Mouse (Mus musculus): ENCODE results near the gene Pde4dip. TPM values are rescaled to one million over a fixed set of nuclear protein-coding genes. Genes with fewer than 3 reads are reported as not detected.
A peak's percentile ranks its signal among the peaks of the same experiment; 100 is the strongest.

Gene Pde4dip
- total RNA-seq, 2 experiments from 2014 or later: 221 to 232 TPM

DNA sequence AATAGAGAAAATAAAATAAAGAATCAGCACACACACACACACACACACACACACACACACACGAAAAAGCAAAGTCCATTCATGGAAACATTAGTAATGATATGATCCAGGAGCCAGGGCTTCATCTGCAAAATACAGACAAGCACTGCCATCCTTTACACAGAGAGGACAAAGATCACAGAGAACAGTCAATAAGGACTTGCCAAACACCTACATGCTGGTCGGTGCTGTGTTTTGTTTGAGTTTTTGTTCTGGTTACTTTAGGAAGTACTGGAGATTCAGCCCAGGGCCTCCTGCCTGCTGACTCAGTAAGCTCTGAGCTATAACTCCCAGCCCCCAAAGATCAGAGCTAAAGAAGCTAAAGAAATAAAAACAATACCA, 43.7 kb downstream of the Pde4dip start:
- DNase-seq (ENCODE audit: low spot score in 2 of 2): no peak

DNA sequence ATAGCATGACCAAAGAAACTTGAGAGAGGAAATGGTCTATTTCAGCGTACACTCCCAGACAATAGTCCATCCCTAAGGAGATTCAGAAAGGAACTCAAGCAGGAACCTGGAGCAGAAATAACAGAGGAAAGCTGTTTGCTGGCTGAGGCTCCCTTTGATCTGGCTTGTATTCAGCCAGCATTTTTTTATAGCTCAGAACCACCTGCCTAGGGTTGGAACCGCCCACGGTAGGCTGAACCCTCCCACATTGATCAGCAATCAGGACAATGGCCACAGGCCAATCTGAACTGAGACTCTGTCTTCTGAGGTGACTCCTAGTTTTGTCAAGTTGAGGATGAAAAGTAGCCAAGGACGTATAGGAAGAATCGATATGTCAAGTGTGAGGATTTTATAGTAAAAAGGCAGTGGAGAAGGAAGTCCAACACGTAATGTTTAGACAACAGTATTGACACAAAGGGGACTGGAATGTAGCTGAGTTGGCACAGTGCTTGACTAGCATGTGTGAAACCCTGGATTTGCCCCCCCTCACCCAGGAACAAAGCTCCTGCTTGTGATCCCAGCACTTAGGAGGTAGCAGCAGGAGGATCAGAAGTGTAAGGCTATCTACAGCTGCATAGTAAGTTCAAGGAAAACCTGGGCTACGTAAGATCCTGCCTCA, 44.2 kb downstream of the Pde4dip start:
- no peak for DNase-seq (ENCODE audit: low spot score in 2 of 2)

DNA sequence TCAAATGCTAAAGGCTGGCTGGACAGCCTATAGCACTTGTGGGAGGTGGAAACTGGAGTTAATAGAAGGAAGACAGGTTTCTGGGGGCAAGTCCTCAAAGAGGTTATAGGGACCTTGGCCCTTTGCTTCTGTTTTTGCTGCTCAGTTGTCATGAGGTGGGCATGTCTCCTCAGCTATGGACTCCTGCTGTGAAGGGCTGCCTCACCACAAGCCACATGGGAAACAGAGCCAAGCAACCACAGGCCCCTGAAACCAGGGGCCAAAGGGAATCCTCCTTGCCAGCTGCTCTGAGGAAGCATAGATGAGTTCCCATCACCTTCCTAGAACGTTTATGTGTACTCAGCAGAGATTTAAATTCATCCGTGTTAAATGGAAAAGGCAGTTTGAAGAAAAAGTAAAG, 45.9 kb downstream of the Pde4dip start:
- no peak for DNase-seq (ENCODE audit: low spot score in 2 of 2)

DNA sequence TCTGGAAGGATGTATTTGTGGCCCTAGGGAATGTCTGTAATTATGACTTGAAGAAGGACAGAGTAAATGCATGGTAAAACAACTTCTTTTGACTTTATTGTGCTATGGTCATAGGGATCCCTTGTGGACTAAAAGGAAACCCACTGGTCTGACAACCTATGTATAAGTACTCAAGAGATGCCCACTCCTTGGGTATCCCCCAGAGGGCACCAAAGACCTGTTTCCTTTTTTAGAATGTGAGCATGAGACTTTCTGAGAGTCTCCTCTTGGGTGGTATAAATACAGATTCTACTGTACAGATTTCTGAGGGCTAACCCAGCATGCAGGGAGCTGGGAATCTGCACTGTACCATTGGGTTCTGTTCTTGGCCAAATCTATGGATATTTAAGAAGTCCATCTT, 48.1 kb downstream of the Pde4dip start:
- no peak for DNase-seq (ENCODE audit: low spot score in 2 of 2)

DNA sequence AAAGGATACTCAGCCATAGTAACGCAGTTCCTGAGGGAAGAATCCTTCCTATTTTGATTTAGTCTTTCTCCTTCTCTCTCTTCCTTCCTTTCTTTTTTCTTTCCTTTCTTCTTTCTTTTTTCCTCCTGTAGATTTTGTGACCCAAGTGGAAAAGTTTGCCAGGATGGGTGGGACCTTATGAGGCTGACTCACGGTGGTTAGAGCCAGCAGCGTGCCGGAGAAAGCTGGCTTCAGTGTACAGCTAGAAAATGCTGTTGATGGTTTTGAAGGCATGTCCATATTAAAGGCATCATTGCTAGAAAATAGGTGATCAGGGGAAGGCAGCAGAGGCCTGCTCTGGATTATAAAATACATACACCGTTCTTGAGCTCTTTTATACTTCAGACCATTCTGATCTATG, 52.6 kb downstream of the Pde4dip start:
- DNase-seq (ENCODE audit: low spot score in 2 of 2): no peak

DNA sequence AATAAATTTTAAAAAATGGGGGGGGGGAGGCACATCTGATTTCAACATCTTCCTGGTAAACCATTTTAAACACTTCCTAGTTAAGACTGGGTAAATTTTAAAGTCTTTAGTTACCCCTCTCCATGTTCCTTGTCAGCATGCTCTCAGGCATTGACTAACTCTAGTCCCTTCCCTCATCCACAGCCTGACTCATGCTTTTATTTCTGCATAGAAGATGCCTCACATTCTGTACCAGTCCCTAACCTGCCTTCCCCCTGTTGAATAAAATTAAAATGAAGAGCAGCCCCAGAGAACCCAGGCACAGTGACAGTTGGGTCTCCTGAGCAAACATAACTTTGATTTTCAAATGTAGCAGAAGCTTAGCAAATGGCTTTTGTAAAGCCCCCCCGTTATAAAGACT, 53.9 kb downstream of the Pde4dip start:
- DNase-seq (ENCODE audit: low spot score in 2 of 2): no peak

DNA sequence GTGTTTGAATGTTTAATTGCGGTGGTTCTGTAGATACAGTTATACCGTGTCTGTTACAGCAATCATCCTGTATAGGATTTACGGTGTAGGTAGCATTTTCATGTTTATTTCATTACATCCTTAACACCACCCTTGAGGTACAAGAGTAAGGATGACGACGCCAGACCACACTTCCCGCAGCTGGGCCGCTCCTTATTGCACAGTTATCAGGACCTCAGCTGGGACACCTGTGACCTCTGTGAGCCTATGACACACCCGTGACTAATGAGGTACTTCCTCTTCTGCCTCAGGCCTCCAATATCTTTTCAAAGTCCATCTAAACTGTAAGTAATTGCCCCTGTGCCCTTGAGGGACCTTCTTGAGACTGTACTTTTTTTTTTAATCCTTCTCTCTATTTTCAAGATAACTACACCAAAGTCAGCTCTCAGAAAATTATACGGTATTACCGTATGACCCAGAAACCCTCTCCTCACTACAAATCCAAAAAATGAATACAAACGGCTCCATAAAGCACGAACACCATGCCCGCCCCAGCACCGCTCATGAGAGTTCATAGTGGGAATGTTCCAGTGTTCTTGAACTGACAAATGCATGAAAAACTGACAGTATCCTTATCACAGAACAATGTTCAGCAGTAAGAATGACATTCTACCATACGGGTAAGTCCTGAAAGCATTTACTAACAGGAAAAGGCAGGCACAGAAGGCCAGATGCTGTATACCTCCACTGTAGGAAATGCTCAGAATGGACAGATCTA, 56.8 kb downstream of the Pde4dip start:
- no peak for DNase-seq (ENCODE audit: low spot score in 2 of 2)

DNA sequence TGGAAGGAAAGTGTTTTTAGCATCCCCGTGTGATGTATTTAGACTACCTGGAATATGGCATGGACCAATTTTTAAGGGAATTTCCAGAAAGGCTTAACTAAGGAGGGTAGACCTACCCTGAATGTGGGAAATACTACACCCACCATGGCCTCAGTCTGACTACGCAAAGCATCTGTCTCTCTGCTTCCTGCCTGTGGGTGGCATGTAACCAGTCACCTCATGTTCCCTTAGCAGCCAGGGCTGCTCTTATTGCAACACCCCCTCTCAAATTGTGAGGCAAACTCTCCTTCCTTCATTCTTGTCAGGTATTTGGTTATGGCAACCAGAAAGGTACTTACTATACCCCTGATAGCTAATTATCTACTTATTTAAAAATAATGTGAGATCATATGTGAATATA, 57.9 kb downstream of the Pde4dip start:
- DNase-seq (ENCODE audit: low spot score in 2 of 2): no peak

DNA sequence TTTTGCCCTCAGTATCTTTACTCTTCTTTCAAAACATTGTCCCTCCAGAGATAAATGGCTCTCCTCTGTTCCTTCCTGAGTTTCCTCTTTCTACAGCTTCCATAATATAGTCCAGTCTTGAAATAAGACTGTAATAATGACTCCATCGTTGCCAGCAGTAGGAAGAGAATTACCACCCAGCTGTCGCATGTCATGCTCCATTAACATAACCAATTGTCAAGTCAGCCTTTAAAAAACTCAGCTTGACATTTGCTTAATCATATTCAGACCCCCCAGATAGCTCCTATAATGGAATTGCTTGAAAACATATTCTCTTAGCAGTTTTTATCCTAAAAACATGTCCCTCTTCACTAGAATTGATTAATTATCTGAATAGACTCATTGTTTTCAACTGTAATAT, 58.4 kb downstream of the Pde4dip start:
- DNase-seq (ENCODE audit: low spot score in 2 of 2): no peak

DNA sequence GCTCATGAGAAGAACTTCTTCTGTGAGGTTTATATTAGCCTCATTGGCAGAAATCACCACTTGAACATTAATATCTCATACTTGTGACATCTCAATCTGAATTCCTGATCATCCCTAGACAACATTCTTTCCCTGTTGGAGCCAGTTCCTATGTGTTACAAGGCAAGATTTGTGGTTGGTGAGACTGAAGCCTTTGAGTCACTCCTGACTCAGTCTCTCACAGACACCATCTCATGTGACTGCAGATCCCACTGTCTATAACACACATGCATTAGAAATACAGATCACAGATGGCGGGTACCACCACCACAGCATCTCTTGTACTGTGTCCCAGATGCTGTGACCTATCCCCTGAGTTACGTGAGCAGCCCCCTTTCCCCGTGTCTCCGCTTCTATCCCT, 60.2 kb downstream of the Pde4dip start:
- no peak for DNase-seq (ENCODE audit: low spot score in 2 of 2)

DNA sequence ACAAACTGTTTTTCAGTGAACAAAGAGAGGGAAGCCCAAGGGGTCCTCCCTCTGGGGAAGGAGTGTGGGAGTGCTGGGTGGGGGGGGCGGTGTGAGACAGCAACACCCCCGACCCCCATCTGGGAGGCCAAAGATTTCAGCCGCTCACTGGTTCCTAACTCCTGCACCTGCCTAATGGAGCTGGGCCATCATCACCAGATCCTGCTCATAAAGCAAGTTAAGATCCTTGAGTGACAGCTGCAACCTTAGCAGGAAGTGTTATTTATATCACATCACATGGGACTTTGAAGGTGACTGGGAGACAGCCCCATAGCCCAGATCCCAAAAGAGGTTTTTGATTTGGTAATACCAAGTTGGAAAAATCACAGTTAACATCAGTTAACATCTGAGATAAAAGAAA, 63.3 kb downstream of the Pde4dip start:
- DNase-seq (ENCODE audit: low spot score in 2 of 2): no peak

DNA sequence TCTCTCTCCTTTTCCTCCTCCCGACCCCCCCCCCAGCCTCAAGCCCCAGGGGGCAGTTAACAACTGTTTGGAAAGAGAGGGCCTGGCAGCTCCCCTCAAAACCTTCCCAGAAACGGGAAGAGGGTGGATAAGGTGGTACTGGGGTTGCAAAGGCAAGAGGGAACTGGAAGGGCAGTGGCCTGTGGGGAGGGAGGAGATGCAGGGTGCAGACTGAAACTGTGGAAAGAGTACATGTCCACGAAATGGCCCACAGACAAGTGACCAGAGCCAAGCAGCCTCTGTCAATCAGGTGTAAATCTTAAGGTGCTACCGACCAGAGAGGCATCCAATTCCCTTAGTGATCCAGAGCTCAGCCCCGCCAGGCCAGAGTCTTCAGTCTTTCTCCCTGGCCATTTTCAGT, 63.8 kb downstream of the Pde4dip start:
- no peak for DNase-seq (ENCODE audit: low spot score in 2 of 2)

DNA sequence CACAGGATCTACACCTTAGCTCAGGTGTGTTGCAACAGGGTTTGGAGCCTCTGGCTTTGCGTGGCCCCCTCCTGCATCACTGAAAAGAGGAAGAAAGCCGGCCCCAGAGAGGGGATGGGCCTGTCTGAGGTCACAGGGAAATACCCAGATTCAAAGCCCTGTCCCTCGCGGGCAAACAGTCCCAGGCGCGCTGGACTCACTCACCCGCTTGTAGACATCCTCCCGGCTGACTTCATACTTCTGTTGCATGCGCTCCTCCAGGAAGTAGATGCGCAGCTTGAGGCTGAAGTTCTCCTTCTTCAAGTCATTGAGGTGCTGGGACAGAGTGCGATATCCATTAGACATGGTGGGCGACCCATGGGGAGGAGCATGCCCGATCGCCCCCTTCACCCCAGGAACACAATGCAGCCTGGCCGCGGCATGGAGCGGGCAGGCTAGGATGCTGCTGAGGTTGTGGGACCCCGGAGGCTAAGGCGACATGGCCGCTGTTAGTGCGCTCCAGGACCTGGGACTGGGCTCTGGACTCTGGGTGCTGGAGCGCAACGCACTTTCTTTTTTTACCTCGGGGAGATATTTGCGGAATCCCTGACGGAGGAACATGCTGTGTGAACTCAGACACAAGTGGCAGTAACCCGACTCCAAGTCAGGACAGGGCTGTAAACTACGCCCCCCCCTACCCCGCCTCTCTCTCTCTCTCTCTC, 64.3 kb downstream of the Pde4dip start:
- no peak for DNase-seq (ENCODE audit: low spot score in 2 of 2)

DNA sequence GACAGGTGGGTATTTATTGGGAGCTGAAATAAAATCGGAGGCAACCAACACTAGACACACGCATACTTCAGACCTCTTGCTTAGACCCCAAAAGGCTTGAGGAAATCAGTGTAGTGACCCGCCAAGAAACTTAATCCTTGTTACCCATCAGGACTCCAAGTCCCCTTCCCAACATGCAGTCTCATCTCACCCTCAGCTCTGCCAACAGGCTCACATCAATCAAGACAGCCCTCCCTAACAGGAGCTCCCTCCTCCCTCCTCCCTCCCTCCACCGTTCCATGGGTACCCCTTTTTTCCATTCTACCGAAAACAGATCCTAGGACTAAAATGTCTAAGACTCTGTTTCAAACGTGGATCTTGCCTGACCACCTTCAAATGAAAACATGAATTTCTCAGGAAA, 65.1 kb downstream of the Pde4dip start:
- DNase-seq (ENCODE audit: low spot score in 2 of 2): no peak

DNA sequence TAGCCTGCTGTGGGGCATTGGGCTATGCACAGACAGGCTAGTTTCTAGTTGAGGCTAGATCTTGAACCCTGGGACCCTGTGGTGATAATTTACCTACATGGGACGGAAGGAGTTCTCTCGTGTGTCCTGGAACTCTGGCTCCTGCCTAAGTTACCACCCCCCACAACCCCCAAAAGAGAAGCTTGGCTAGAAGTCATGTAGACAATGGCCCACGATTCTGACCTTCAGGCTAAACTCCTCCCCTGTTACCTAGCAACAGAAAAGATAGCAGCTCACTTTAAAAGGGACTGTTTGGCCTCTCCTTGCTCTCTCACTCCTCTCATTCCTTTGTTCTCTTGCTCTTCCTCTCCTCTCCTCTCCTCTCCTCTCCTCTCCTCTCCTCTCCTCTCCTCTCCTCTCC, 69.5 kb downstream of the Pde4dip start:
- DNase-seq (ENCODE audit: low spot score in 2 of 2): no peak

DNA sequence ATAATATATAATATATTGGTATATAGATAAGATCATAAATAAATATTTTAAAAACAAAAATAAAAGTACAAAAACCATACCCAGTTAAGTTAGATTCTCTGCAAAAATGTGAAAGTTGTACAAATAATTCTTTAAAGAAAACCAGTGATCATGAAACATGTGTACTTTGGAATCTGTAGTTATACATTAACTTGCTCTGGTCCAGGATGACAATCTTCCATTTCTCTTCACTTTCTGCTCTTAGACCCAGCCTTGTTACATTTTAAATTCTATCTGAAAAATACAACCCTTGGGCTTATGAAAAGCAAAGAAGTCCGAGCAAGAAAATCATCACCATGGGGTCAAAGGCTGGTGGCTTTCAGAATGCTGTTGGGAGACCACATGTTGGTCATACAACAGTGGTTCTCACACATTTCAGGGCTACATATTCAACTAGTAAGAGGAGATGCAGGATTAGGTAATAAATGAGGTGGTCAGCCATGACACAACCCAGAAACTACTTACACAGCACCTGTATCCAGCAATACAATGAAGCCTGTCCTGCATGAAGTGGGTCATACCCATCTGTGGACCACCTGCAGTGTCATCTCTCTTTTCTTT, 70.0 kb downstream of the Pde4dip start:
- DNase-seq (ENCODE audit: low spot score in 2 of 2): no peak

DNA sequence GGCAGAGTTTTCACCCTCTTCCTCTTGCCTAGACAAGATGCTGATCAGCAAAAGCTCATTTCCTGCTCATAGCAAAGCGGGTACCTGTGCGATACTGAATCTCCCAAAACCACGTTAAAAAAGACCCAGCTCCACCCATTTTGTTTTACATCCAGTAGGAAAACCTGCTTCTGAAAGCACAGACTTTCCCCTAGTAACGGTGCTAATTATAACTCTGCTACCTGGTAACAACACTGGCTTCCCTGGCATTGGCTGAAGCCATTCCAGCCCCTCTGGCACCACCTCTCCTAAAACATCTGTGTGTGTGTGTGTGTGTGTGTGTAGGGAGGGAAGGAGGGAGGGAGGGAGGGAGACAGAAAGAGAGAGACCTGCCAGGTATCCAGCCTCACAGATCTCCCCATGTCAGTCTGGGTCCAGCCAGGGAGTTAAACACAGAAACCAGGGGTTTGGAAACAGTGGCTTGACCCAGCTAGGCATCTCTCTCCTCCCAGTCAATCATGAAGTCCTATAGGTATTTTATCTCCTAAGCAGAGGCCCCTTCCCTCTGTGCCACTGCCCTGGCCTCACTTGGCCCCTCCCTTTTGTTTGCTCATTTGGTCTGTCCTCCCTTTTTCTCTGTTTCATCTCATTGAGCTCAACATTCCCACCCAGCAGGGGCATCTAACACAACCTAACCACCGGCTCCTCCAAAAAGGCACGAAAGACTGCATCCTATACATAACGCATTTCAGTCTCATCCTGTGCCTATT, 76.7 kb downstream of the Pde4dip start:
- DNase-seq (ENCODE audit: low spot score in 2 of 2): peak; percentile 36 to 48

DNA sequence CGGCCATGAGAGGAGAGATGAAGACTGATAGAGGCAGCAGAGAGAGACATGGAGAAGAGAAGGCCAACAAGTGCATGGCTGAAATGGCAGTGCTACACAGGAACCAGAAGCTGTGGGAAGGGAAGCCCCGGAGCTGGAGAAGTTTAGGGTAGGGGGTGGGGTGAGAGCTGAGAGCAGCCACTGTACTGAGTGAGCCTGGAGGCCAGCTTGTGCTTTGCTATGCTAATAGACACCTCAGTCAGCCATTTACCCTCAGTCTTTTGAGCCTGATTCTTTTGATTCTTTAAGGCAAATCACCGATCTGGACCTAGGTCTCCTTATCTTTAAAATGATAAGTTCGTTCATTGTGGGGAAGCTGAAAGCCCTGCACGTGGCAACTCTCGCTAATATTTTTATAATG, 77.3 kb downstream of the Pde4dip start:
- DNase-seq (ENCODE audit: low spot score in 2 of 2): no peak

DNA sequence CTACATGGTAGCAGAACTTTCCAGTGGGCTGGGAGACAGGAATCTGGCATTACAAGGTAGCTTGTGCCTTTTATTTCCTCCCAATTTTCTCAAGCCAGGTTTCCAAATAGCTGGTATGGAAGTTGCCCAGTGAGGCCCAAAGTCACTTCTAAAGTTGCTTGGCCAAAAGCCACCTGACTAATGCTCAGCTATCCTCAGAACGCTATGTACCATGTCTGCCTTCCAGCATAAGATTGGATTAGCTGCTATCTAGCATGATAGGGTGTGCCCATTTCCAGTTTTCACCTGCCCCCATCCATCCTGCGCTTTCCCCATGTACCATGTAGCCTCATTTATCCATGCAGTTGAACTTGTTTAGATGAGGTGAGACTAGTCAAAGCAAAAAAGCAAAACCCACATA, 78.2 kb downstream of the Pde4dip start:
- DNase-seq (ENCODE audit: low spot score in 2 of 2): no peak

DNA sequence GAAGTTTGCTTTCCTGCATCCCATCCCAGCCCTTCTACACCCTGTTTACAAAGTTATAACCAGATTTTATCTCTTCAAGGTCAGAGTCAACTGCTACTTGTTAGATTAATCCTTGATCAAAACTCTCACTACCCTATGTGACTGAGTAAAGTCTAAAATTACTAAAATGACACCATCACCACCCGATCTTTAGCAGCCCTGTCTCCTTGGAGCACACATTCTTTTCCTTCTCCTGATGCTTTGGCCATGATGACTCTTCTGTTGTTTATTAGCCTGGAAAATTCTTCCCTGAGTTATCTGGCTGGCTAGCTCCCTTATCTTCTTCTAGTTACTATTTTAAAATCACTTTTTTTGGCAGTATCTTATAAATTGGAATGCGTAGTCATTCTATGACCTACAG, 82.9 kb downstream of the Pde4dip start:
- DNase-seq (ENCODE audit: low spot score in 2 of 2): no peak

DNA sequence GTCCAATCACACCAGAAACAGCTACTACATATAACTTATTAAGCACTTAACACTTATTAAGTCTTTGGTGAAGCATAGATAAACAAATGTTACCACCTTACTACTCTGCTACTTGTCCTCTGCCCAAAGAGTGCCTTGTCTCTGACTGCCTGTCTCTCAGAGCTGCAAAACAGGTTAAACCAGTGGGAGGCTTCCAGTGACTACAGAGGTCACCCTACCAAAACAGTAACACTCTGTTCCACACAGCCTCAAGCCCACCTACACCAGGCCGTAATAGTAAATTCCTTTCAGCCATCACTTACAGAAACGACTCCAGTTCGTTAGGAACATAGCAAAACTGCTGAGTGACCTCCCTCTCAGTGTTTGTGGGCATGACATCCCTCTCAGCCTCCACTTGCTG, 84.8 kb downstream of the Pde4dip start:
- no peak for DNase-seq (ENCODE audit: low spot score in 2 of 2)

Data from layer of hippocampus, postnatal 10 days (tissue).